Mouse (Mus musculus): ENCODE results near the gene Olfr110. TPM values are rescaled to one million over a fixed set of nuclear protein-coding genes. Genes with fewer than 3 reads are reported as not detected.

Gene Olfr110
- polyA plus RNA-seq (2015; fragmentation: Nextera tagmentation; extraction: Ambion mirVana): 0.11 TPM in 1 of 2 replicates, not detected in the other

GRCm38 (mm10) chr17:37491930-37492518 lies at the start of gene Olfr110:
Gene Olfr110 (plus strand): TSS chr17:37492468.

GRCm38 (mm10) chr17:37445180-37445579 lies 47.1 kb upstream of the Olfr110 start, which contains the start of gene Olfr108:
Gene Olfr108 (plus strand): TSS chr17:37445480.

GRCm38 (mm10) chr17:37458616-37459015 lies 33.7 kb upstream of the Olfr110 start, which contains the start of gene Olfr109:
Gene Olfr109 (plus strand): TSS chr17:37458916.

GRCm38 (mm10) chr17:37483452-37483851 lies 8.8 kb upstream of the Olfr110 start, which contains the start of gene H2-M2:
Gene H2-M2 (minus strand): TSS chr17:37483552.

GRCm38 (mm10) chr17:37507730-37508129 lies 15.5 kb downstream of the Olfr110 start, which contains the start of gene Olfr111:
Gene Olfr111 (plus strand): TSS chr17:37508030.

Other genes with a start within 250 kb of the Olfr110 start
- gene Olfr98, start 228.7 kb upstream of the Olfr110 start, polyA plus RNA-seq (2015; fragmentation: Nextera tagmentation; extraction: Ambion mirVana): not detected in 2 replicates
- gene H2-M3, start 222.2 kb upstream of the Olfr110 start, polyA plus RNA-seq (2015; fragmentation: Nextera tagmentation; extraction: Ambion mirVana): 9.3 and 9.7 TPM in 2 replicates
- gene Olfr99, start 209.0 kb upstream of the Olfr110 start, polyA plus RNA-seq (2015; fragmentation: Nextera tagmentation; extraction: Ambion mirVana): not detected in 2 replicates
- gene Olfr101, start 188.2 kb upstream of the Olfr110 start, polyA plus RNA-seq (2015; fragmentation: Nextera tagmentation; extraction: Ambion mirVana): not detected in 2 replicates
- gene Olfr102, start 175.4 kb upstream of the Olfr110 start, polyA plus RNA-seq (2015; fragmentation: Nextera tagmentation; extraction: Ambion mirVana): not detected in 2 replicates
- not detected in 2 replicates for gene Olfr103, start 152.8 kb upstream of the Olfr110 start, polyA plus RNA-seq (2015; fragmentation: Nextera tagmentation; extraction: Ambion mirVana)
- gene Olfr104-ps, start 132.9 kb upstream of the Olfr110 start, polyA plus RNA-seq (2015; fragmentation: Nextera tagmentation; extraction: Ambion mirVana): not detected in 2 replicates
- not detected in 2 replicates for gene Olfr105-ps, start 113.4 kb upstream of the Olfr110 start, polyA plus RNA-seq (2015; fragmentation: Nextera tagmentation; extraction: Ambion mirVana)
- gene Olfr106-ps, start 102.1 kb upstream of the Olfr110 start, polyA plus RNA-seq (2015; fragmentation: Nextera tagmentation; extraction: Ambion mirVana): not detected in 2 replicates
- not detected in 2 replicates for gene Olfr107, start 93.2 kb upstream of the Olfr110 start, polyA plus RNA-seq (2015; fragmentation: Nextera tagmentation; extraction: Ambion mirVana)
- gene Olfr108, start 47.0 kb upstream of the Olfr110 start, polyA plus RNA-seq (2015; fragmentation: Nextera tagmentation; extraction: Ambion mirVana): not detected in 2 replicates
- gene Olfr109, start 33.6 kb upstream of the Olfr110 start, polyA plus RNA-seq (2015; fragmentation: Nextera tagmentation; extraction: Ambion mirVana): not detected in 2 replicates
- 0.10 TPM in 1 of 2 replicates, not detected in the other for gene H2-M2, start 8.9 kb upstream of the Olfr110 start, polyA plus RNA-seq (2015; fragmentation: Nextera tagmentation; extraction: Ambion mirVana)
- not detected in 2 replicates for gene Olfr111, start 15.6 kb downstream of the Olfr110 start, polyA plus RNA-seq (2015; fragmentation: Nextera tagmentation; extraction: Ambion mirVana)
- gene Olfr112, start 77.0 kb downstream of the Olfr110 start, polyA plus RNA-seq (2015; fragmentation: Nextera tagmentation; extraction: Ambion mirVana): not detected in 2 replicates
- not detected in 2 replicates for gene Olfr113, start 85.2 kb downstream of the Olfr110 start, polyA plus RNA-seq (2015; fragmentation: Nextera tagmentation; extraction: Ambion mirVana)
- gene Olfr114, start 100.3 kb downstream of the Olfr110 start, polyA plus RNA-seq (2015; fragmentation: Nextera tagmentation; extraction: Ambion mirVana): not detected in 2 replicates
- gene Olfr115, start 134.6 kb downstream of the Olfr110 start, polyA plus RNA-seq (2015; fragmentation: Nextera tagmentation; extraction: Ambion mirVana): not detected in 2 replicates
- gene Olfr116, start 134.7 kb downstream of the Olfr110 start, polyA plus RNA-seq (2015; fragmentation: Nextera tagmentation; extraction: Ambion mirVana): not detected in 2 replicates
- gene Olfr117, start 171.3 kb downstream of the Olfr110 start, polyA plus RNA-seq (2015; fragmentation: Nextera tagmentation; extraction: Ambion mirVana): not detected in 2 replicates
- gene Olfr118, start 174.5 kb downstream of the Olfr110 start, polyA plus RNA-seq (2015; fragmentation: Nextera tagmentation; extraction: Ambion mirVana): not detected in 2 replicates
- gene Olfr119, start 204.1 kb downstream of the Olfr110 start, polyA plus RNA-seq (2015; fragmentation: Nextera tagmentation; extraction: Ambion mirVana): not detected in 2 replicates
- gene Olfr120, start 229.3 kb downstream of the Olfr110 start, polyA plus RNA-seq (2015; fragmentation: Nextera tagmentation; extraction: Ambion mirVana): not detected in 2 replicates